29 mouse cellular contexts compared by ENCODE assay signal in genomic region chr16:21191569-21191968, GRCm38 (mm10). TPM values are rescaled to one million over a fixed set of nuclear protein-coding genes. Genes with fewer than 3 reads are reported as not detected.
DNase-seq lines count a peak whose midpoint lies in the region; ATAC-seq lines count a peak whose summit lies in the region.
"Had no signal": no experiment of that assay in that cellular context is flagged by ENCODE, and none has a peak within 500 bp of the region (broad histone marks: within the 10 kb centered on the region; RNA-seq: fewer than 3 reads in every experiment).

No protein-coding gene starts in this region.

- 58% methylated on average over 14 of the region's 14 CpGs for WGBS in limb, embryonic 10.5 days
- WGBS in limb, embryonic 13.5 days = 16% methylated on average over 14 of the region's 14 CpGs

- H3K4me2 ChIP-seq in limb, embryonic 13.5 days (replicated peaks) = peak overlapping the region; percentile 17
- H3K4me2 ChIP-seq: embryonic facial prominence, embryonic 13.5 days; forebrain, embryonic 12.5 days; forebrain, embryonic 15.5 days; heart, embryonic 12.5 days; heart, embryonic 15.5 days; hindbrain, embryonic 14.5 days had no signal

- no peak overlapping the region for H3K4me3 ChIP-seq in limb, embryonic 10.5 days
- no peak overlapping the region for H3K4me3 ChIP-seq in limb, embryonic 13.5 days
- H3K4me3 ChIP-seq: embryonic facial prominence, embryonic 10.5 days; embryonic facial prominence, embryonic 13.5 days; erythroblast, embryonic 14.5 days; forebrain, embryonic 12.5 days; forebrain, embryonic 15.5 days; heart, embryonic 12.5 days; heart, embryonic 15.5 days had no signal

- H3K27me3 ChIP-seq in limb, embryonic 10.5 days (ENCODE audit: low read depth, poor library complexity, severe bottlenecking) = no peaks in the 10 kb centered on the region
- peaks cover 7% of the 10 kb centered on the region; the same call in 1 of the 2 replicates for H3K27me3 ChIP-seq in limb, embryonic 13.5 days
- H3K27me3 ChIP-seq: embryonic facial prominence, embryonic 13.5 days; forebrain, embryonic 15.5 days; heart, embryonic 12.5 days had no signal

- DNase-seq in kidney, adult 18-20 months = peak; percentile 13
- DNase-seq in kidney, adult 11 months = no peak
- peak; percentile 51 for DNase-seq in limb, embryonic 10.5 days (ENCODE audit: low spot score)
- DNase-seq in embryo, embryonic 11 days = no peak
- DNase-seq in urinary bladder, postnatal 10 days (ENCODE audit: low spot score) = no peak
- DNase-seq: adrenal gland, postnatal 10 days; adrenal gland, postnatal 36 days; B cell, adult 2 months; cerebellum, adult 18-20 months; cerebellum, adult 9-11 months; cerebellum, postnatal 25 days; gastrocnemius, postnatal 10 days; heart, adult 18-20 months; heart, postnatal 10 days; heart, postnatal 36 days had no signal

- H3K27ac ChIP-seq in limb, embryonic 10.5 days = peak overlapping the region; percentile 69
- no peak overlapping the region for H3K27ac ChIP-seq in limb, embryonic 13.5 days
- H3K27ac ChIP-seq: embryonic facial prominence, embryonic 10.5 days; embryonic facial prominence, embryonic 13.5 days; forebrain, embryonic 12.5 days; forebrain, embryonic 15.5 days; heart, embryonic 15.5 days; hindbrain, embryonic 14.5 days; hindbrain, postnatal 0 days had no signal

- peaks cover 30% of the 10 kb centered on the region for H3K4me1 ChIP-seq in limb, embryonic 10.5 days
- peaks cover 15% of the 10 kb centered on the region for H3K4me1 ChIP-seq in limb, embryonic 13.5 days

- peak; percentile 73; the same call in 1 of the 2 replicates for ATAC-seq in limb, embryonic 13.5 days (ENCODE audit: low FRiP score, low read depth)
- ATAC-seq: inflammation-experienced regulatory T-cells, adult 6 months; Patski had no signal

- H3K36me3 ChIP-seq in limb, embryonic 10.5 days = no peaks in the 10 kb centered on the region
- H3K36me3 ChIP-seq in limb, embryonic 13.5 days = no peaks in the 10 kb centered on the region
- H3K36me3 ChIP-seq: embryonic facial prominence, embryonic 10.5 days; embryonic facial prominence, embryonic 13.5 days; forebrain, embryonic 12.5 days; forebrain, embryonic 15.5 days; G1E; heart, embryonic 12.5 days; heart, embryonic 15.5 days had no signal

- no peak overlapping the region for H3K9ac ChIP-seq in limb, embryonic 13.5 days
- H3K9ac ChIP-seq: embryonic facial prominence, embryonic 13.5 days; forebrain, embryonic 12.5 days; forebrain, embryonic 15.5 days; heart, embryonic 12.5 days; heart, embryonic 15.5 days; hindbrain, embryonic 14.5 days had no signal

- H3K9me3 ChIP-seq in limb, embryonic 10.5 days (replicated peaks) = no peaks in the 10 kb centered on the region
- no peaks in the 10 kb centered on the region for H3K9me3 ChIP-seq in limb, embryonic 13.5 days
- H3K9me3 ChIP-seq: embryonic facial prominence, embryonic 10.5 days; embryonic facial prominence, embryonic 13.5 days; forebrain, embryonic 12.5 days; forebrain, embryonic 15.5 days; G1E; heart, embryonic 12.5 days; heart, embryonic 15.5 days had no signal

RNA-seq across cellular contexts. Expression of gene Ephb3, which starts 13.0 kb away (rescaled TPM):
- 31.0 and 48.3 TPM in 2 replicates for polyA plus RNA-seq in limb, embryonic 10.5 days (2016; fragmentation: Nextera tagmentation; extraction: Ambion mirVana)
- polyA plus RNA-seq in limb, embryonic 13.5 days (2015; fragmentation: Nextera tagmentation; extraction: Ambion mirVana) = 47.9 and 48.7 TPM in 2 replicates
- polyA plus RNA-seq: erythroblast, embryonic 14.5 days; G1E; inflammation-experienced regulatory T-cells, adult 6 months had no signal

RNA-seq across cellular contexts. Expression of gene Teddm3, which starts 37.8 kb away (rescaled TPM):
- not detected in 2 replicates for polyA plus RNA-seq in limb, embryonic 10.5 days (2016; fragmentation: Nextera tagmentation; extraction: Ambion mirVana)
- polyA plus RNA-seq in limb, embryonic 13.5 days (2015; fragmentation: Nextera tagmentation; extraction: Ambion mirVana) = not detected in 2 replicates
- polyA plus RNA-seq: embryonic facial prominence, embryonic 10.5 days; embryonic facial prominence, embryonic 13.5 days; erythroblast, embryonic 14.5 days; forebrain, embryonic 12.5 days; forebrain, embryonic 15.5 days; G1E; heart, embryonic 12.5 days; heart, embryonic 15.5 days; hindbrain, embryonic 11.5 days; Patski had no signal

Comparison
In these comparisons a context has a peak if more than half of its experiments do, and no peak if none do; other contexts are left out.
1. DNase-seq: peak in kidney, adult 18-20 months (single experiment) and limb, embryonic 10.5 days (single experiment); none in kidney, adult 11 months (single experiment), embryo, embryonic 11 days (single experiment) and urinary bladder, postnatal 10 days (single experiment).